Mouse (Mus musculus) T-cell, adult 2 months (primary cell): Measurements from ENCODE around the gene Synpo2.

Source experiments
- DNase-seq: peaks from one replicate; pipeline ENCODE4 v3.0.0; 2022; ENCODE audit warnings: low spot score

The Synpo2 gene

GRCm38 (mm10) chr3:123166450-123166849, 69.5 kb downstream of the Synpo2 start:
- DNase-seq, result no peak

GRCm38 (mm10) chr3:123164183-123164582, 71.8 kb downstream of the Synpo2 start:
- no peak for DNase-seq

- DNase-seq, result no peak
These were observed 72.8 kb downstream of the Synpo2 start for GRCm38 (mm10) chr3:123163192-123163523.

GRCm38 (mm10) chr3:123162289-123163191, 73.4 kb downstream of the Synpo2 start:
- no peak for DNase-seq

GRCm38 (mm10) chr3:123160792-123161191, 75.2 kb downstream of the Synpo2 start:
- DNase-seq, result peak; percentile 18

- no peak for DNase-seq
These were observed 76.7 kb downstream of the Synpo2 start for GRCm38 (mm10) chr3:123159139-123159824.

- no peak for DNase-seq
These were observed 77.4 kb downstream of the Synpo2 start for GRCm38 (mm10) chr3:123158579-123158978.

- no peak for DNase-seq
These were observed 82.6 kb downstream of the Synpo2 start for GRCm38 (mm10) chr3:123153337-123153736.

GRCm38 (mm10) chr3:123152911-123153310, 83.0 kb downstream of the Synpo2 start:
- no peak for DNase-seq

- DNase-seq, result no peak
These were observed 85.3 kb downstream of the Synpo2 start for GRCm38 (mm10) chr3:123150523-123151135.

- DNase-seq, result no peak
These were observed 86.4 kb downstream of the Synpo2 start for GRCm38 (mm10) chr3:123149380-123150162.

- DNase-seq, result no peak
These were observed 87.3 kb downstream of the Synpo2 start for GRCm38 (mm10) chr3:123148641-123149040.

- no peak for DNase-seq
These were observed 89.4 kb downstream of the Synpo2 start for GRCm38 (mm10) chr3:123146557-123146956.

- DNase-seq, result no peak
These were observed 90.0 kb downstream of the Synpo2 start for GRCm38 (mm10) chr3:123145942-123146341.

GRCm38 (mm10) chr3:123143412-123143811, 92.5 kb downstream of the Synpo2 start:
- DNase-seq, result no peak

GRCm38 (mm10) chr3:123142298-123142697, 93.7 kb downstream of the Synpo2 start:
- no peak for DNase-seq

GRCm38 (mm10) chr3:123141069-123141468, 94.9 kb downstream of the Synpo2 start:
- no peak for DNase-seq

GRCm38 (mm10) chr3:123140134-123140533, 95.8 kb downstream of the Synpo2 start:
- no peak for DNase-seq

- no peak for DNase-seq
These were observed 96.3 kb downstream of the Synpo2 start for GRCm38 (mm10) chr3:123139619-123140018.

GRCm38 (mm10) chr3:123138274-123139003, 97.5 kb downstream of the Synpo2 start:
- no peak for DNase-seq

- DNase-seq, result no peak
These were observed 103.8 kb downstream of the Synpo2 start for GRCm38 (mm10) chr3:123132101-123132500.
